Mouse (Mus musculus): ENCODE data around the gene Tomm40.

Gene Tomm40

GRCm38 (mm10) chr7:19716822-19717221 lies 1.6 kb upstream of the Tomm40 start:
- in situ Hi-C loops (cut with MboI; ENCODE audit: low pct_unique_long_range_greater_than_20kb in 1 of 2, low sequenced_read_pairs in 2 of 2, unreplicated experiment in 1 of 2) = no loop called here

- in situ Hi-C loops (cut with MboI; ENCODE audit: low pct_unique_long_range_greater_than_20kb in 1 of 2, low sequenced_read_pairs in 2 of 2, unreplicated experiment in 1 of 2) = no loop called here
Observed at GRCm38 (mm10) chr7:19716055-19716682, 931 bp upstream of the Tomm40 start.

DNA sequence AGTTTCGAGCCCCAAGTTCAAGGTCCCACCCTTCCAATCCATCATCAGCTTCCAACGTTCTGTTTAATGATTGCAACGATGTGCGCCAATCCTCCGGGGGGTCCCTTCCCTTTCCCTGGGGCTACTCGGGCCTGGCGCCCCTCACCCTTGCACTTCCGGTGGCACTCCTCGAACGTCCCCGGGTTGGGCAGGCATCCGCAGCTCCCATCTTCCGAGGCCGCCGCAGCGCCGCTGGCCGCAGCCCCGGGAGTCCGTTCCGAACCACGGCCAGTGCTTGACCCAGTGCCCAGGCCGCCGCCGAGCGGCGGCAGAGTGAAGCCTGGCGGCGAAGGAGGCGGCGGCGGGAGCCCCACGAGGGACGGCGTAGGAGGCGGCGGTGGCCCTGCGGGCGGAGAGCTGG lies 402 bp downstream of the Tomm40 start:
- in situ Hi-C loops (cut with MboI; ENCODE audit: low pct_unique_long_range_greater_than_20kb in 1 of 2, low sequenced_read_pairs in 2 of 2, unreplicated experiment in 1 of 2) = loop anchor here (5.0 kb wide), 1 partner anchor 48 kb away; the partner anchor contains the start of gene Clptm1 (in 2 of the 2)

DNA sequence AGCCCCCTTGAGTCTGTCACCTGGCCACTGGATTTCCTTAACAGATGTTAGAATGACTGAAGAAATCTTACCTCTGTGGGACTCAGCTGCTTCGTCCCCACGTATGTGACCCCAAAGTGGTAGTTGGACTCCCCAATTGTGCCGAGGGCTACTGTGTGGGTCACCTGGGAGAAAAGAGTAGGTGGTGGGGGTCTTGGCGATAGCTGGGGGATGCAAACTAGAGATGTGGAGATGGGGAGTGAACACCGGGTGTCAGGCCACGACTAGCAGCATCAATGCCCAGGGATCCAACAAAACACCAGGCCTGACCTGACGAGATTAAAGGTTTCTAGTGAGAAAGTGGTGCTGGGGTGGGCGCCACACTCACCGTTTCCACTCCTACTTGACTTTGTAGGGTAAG lies 1.6 kb downstream of the Tomm40 start:
- in situ Hi-C loops (cut with MboI; ENCODE audit: low pct_unique_long_range_greater_than_20kb in 1 of 2, low sequenced_read_pairs in 2 of 2, unreplicated experiment in 1 of 2) = loop anchor here (5.0 kb wide), 1 partner anchor 46 kb away; the partner anchor contains the start of gene Clptm1 (in 2 of the 2)

GRCm38 (mm10) chr7:19713196-19713595 lies 2.0 kb downstream of the Tomm40 start:
- in situ Hi-C loops (cut with MboI; ENCODE audit: low pct_unique_long_range_greater_than_20kb in 1 of 2, low sequenced_read_pairs in 2 of 2, unreplicated experiment in 1 of 2) = loop anchor here (5.0 kb wide), 1 partner anchor 46 kb away; the partner anchor contains the start of gene Clptm1 (in 2 of the 2)

- in situ Hi-C loops (cut with MboI; ENCODE audit: low pct_unique_long_range_greater_than_20kb in 1 of 2, low sequenced_read_pairs in 2 of 2, unreplicated experiment in 1 of 2) = loop anchor here (5.0 kb wide), 1 partner anchor 45 kb away; the partner anchor contains the start of gene Clptm1 (in 2 of the 2)
Observed at GRCm38 (mm10) chr7:19712414-19712813, 2.8 kb downstream of the Tomm40 start.

GRCm38 (mm10) chr7:19710650-19711049 lies 4.6 kb downstream of the Tomm40 start:
- in situ Hi-C loops (cut with MboI; ENCODE audit: low pct_unique_long_range_greater_than_20kb in 1 of 2, low sequenced_read_pairs in 2 of 2, unreplicated experiment in 1 of 2) = loop anchor here (5.0 kb wide), 1 partner anchor 43 kb away; the partner anchor contains the start of gene Clptm1 (in 2 of the 2)

- in situ Hi-C loops (cut with MboI; ENCODE audit: low pct_unique_long_range_greater_than_20kb in 1 of 2, low sequenced_read_pairs in 2 of 2, unreplicated experiment in 1 of 2) = no loop called here
Observed at GRCm38 (mm10) chr7:19705271-19705670, 10.0 kb downstream of the Tomm40 start.

DNA sequence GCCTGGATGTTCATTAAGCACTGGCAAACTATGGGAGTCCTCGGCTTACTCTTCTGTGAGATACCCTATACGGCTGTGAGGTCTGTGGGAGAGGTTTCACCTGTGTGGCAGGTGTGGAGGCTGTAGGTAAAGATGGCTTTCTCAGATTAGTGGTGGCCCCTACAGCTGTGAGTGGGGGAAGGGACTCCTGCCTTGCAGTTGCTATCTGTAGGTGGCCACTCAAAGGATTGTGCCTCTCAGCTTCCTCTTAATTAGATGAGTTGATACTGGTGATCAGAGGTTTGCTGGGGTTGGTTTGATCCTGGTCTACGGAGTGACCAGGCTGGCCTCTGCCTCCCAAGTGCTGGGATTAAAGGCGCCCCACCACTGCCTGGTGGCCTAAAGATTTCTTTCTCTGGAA lies 10.8 kb downstream of the Tomm40 start:
- in situ Hi-C loops (cut with MboI; ENCODE audit: low pct_unique_long_range_greater_than_20kb in 1 of 2, low sequenced_read_pairs in 2 of 2, unreplicated experiment in 1 of 2) = no loop called here

DNA sequence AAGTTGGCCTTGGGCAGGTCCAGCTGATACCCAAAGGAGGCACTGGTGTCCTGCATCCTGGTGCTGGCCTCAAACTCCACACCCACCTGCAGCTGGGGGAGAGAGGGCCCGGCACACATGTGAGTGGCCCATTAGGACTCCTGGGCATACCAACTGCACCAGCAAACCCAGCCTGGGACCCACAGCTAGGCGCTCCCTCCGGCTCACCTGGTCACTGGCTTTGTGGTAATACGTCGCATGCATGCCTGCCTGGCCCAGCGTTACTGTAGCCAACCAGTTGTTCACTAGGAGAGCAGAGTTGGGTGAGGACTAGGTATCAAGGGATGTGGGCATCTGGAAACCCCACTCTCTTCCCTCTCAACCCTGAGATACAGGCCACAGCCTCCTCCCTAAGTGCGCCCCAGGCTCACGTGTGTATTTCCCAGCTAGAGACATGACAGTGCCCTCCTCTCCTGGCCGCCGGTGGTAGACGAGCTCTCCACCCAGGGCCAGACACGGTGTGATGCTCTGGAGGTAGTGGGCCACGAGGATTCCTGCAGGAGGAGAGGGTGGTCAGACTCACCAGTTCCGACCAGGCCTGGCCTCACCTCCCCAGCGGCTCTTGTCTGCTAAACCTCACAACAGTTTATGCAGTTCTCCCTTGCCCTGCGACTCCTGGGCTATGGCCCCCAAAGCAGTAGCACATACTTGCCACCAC lies 12.2 kb downstream of the Tomm40 start:
- in situ Hi-C loops (cut with MboI; ENCODE audit: low pct_unique_long_range_greater_than_20kb in 1 of 2, low sequenced_read_pairs in 2 of 2, unreplicated experiment in 1 of 2) = no loop called here

DNA sequence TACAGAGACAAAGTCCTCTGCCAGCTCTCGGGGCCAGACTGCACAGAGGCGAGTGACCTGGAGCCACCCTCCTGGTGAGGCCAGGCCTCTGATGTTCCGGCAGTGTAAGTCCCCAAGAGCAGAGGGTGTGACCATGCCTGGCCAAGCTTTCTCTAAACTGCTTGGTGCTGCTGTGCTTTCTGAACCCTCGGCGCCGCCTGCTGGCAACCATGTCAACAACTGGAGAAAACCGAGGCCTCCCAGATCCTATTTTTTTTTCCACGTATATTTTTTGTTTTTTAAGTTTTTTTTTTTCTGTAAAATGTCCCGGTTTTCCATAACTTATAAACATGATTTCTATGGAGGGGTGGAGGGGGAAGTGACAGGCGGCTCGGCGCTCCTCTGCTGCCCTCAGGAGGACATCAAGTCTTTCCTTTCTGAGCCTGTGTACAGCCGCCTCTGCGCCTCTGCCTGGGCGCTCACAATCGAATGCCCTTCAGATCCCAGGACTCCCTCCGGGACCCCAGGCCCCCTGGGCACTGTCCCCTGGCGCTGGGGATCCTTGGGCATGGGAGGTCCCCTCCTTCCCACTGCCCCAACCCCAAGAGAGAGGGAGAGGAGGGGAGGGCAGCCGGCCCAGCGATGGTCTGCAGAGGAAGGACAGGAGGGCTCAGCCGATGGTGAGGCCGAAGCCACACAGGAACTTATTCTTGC lies 14.0 kb downstream of the Tomm40 start:
- in situ Hi-C loops (cut with MboI; ENCODE audit: low pct_unique_long_range_greater_than_20kb in 1 of 2, low sequenced_read_pairs in 2 of 2, unreplicated experiment in 1 of 2) = no loop called here

GRCm38 (mm10) chr7:19700299-19701068 lies 14.8 kb downstream of the Tomm40 start:
- in situ Hi-C loops (cut with MboI; ENCODE audit: low pct_unique_long_range_greater_than_20kb in 1 of 2, low sequenced_read_pairs in 2 of 2, unreplicated experiment in 1 of 2) = no loop called here

GRCm38 (mm10) chr7:19699827-19700148 lies 15.4 kb downstream of the Tomm40 start:
- in situ Hi-C loops (cut with MboI; ENCODE audit: low pct_unique_long_range_greater_than_20kb in 1 of 2, low sequenced_read_pairs in 2 of 2, unreplicated experiment in 1 of 2) = no loop called here

GRCm38 (mm10) chr7:19698907-19699826 lies 16.1 kb downstream of the Tomm40 start, which contains the start of gene Apoe:
Gene Apoe, minus strand, starts transcription at chr7:19699188.
- in situ Hi-C loops (cut with MboI; ENCODE audit: low pct_unique_long_range_greater_than_20kb in 1 of 2, low sequenced_read_pairs in 2 of 2, unreplicated experiment in 1 of 2) = no loop called here

DNA sequence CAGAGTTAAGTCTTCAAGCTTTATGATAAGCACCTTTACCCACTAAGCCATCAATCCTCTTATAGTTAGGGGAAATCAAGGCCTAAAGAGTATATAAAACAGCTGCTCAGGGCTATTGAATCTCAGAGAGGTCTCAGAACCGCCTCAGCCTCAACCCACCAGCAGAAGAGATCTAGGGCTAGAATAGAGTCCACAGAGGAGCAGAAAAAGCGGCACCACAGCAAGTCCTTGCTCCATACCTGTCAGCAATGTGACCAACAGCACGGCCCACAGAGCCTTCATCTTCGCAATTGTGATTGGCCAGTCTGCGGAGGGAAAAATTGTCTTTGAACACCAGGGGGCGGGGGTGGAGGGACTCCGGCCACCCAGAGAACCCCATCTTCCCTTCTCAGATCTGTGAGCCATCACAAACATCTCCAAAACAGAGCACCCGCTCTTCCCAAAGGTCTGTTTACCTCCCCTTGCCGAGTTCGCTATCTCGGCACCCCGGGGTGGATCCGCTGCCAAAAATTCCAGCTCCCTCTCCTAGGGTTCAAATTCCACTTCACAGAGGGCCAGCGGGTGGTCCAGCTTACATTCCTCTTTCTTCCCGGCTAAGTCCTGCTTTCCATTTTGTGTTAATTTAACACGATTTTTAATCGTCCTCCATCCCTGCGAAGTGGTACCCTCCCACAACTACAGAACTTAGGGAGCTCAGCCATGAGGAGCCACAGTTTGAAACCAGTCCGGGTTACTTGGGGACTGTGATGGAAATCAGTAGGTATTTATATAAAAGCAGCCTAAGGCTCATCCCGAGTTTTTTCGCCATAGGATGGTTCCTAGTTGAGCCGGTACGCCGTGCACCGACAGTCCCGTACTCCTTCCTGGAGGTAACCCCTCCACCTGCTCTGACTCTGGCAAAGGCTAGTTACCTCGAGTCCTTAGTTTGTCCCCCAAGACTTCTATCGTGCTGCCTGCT lies 17.0 kb downstream of the Tomm40 start:
- in situ Hi-C loops (cut with MboI; ENCODE audit: low pct_unique_long_range_greater_than_20kb in 1 of 2, low sequenced_read_pairs in 2 of 2, unreplicated experiment in 1 of 2) = no loop called here

- in situ Hi-C loops (cut with MboI; ENCODE audit: low pct_unique_long_range_greater_than_20kb in 1 of 2, low sequenced_read_pairs in 2 of 2, unreplicated experiment in 1 of 2) = no loop called here
Observed at GRCm38 (mm10) chr7:19696336-19696873, 18.8 kb downstream of the Tomm40 start.

All from mouse embryonic stem cell (cell line).